Mouse (Mus musculus): ENCODE data around the gene 1190002N15Rik.

GRCm38 (mm10) chr9:94536261-94536905, 1.5 kb downstream of the 1190002N15Rik start:
- TF ChIP-seq CTCF (IDR thresholded peaks at IDR 0.05), result no peak
- TF ChIP-seq EP300 (IDR thresholded peaks at IDR 0.05), result no peak

Data from lung, postnatal 0 days (tissue).